Mouse (Mus musculus): ENCODE measurements at regions not wholly inside any gene's neighbourhood (a gene's known extent, or its start where the extent isn't known, plus 50 kb on each side); places are given as distances from the start of the nearest gene placed in this dataset.

- no peak for TF ChIP-seq POLR2A (IDR thresholded peaks at IDR 0.05; ENCODE audit: insufficient read depth, low read depth, low read length)
- no peak for TF ChIP-seq CTCF (IDR thresholded peaks at IDR 0.05; ENCODE audit: insufficient read depth, low read depth, low read length)
Observed at GRCm38 (mm10) chr4:32170460-32171192, 68.0 kb upstream of the Bach2 start.

Data from olfactory bulb, adult 2 months (tissue).